Mouse (Mus musculus) ES-Bruce4 (cell line): Measurements from ENCODE around the gene Jund. TPM values are rescaled to one million over a fixed set of nuclear protein-coding genes. Genes with fewer than 3 reads are reported as not detected.

ENCODE experiments used
- H3K27ac ChIP-seq: 2 replicates; pipeline ENCODE4 v1.5.1; 2012; ENCODE audit warnings: low read length, inconsistent platforms; ENCODE audit not compliant: insufficient read depth
- H3K27me3 ChIP-seq: 2 replicates; pipeline ENCODE4 v1.6.1; 2012; ENCODE audit warnings: mild to moderate bottlenecking, low read length, inconsistent platforms; ENCODE audit not compliant: control insufficient read depth, poor library complexity, insufficient read depth, severe bottlenecking
- H3K36me3 ChIP-seq: 2 replicates; pipeline ENCODE4 v1.6.1; 2012; ENCODE audit warnings: inconsistent platforms, mild to moderate bottlenecking, low read length, moderate library complexity; ENCODE audit not compliant: control insufficient read depth, poor library complexity, insufficient read depth, severe bottlenecking
- H3K4me1 ChIP-seq: one replicate; pipeline ENCODE4 v1.8.1; 2011; ENCODE audit warnings: low read length; ENCODE audit not compliant: control insufficient read depth, insufficient read depth
- H3K4me3 ChIP-seq: 2 replicates; pipeline ENCODE4 v1.5.1; 2011; ENCODE audit warnings: low read depth, mild to moderate bottlenecking, low read length
- H3K9ac ChIP-seq: 2 replicates; pipeline ENCODE4 v1.6.1; 2012; ENCODE audit warnings: low read depth, mild to moderate bottlenecking, inconsistent platforms; ENCODE audit not compliant: poor library complexity, severe bottlenecking
- H3K9me3 ChIP-seq: replicated peaks from 2 replicates; pipeline ENCODE4 v1.6.1; 2012; ENCODE audit warnings: mild to moderate bottlenecking, low read length, inconsistent platforms; ENCODE audit not compliant: control insufficient read depth, poor library complexity, insufficient read depth, severe bottlenecking
- CTCF ChIP-seq: IDR thresholded peaks from one replicate; pipeline ENCODE4 v1.8.1; 2011; ENCODE audit warnings: low read depth, low read length
- EP300 ChIP-seq: IDR thresholded peaks from 2 replicates; pipeline ENCODE4 v1.6.1; 2011; ENCODE audit warnings: low read depth, low read length; ENCODE audit not compliant: insufficient read depth
- POLR2A ChIP-seq: IDR thresholded peaks from one replicate; pipeline ENCODE4 v1.8.1; 2011; ENCODE audit warnings: low read length; ENCODE audit not compliant: insufficient read depth
- polyA plus RNA-seq: library from polyadenylated mRNA; stranded (reverse); fragments of >200 nt; gene quantifications from 2 replicates; pipeline ENCODE4 v1.2.4, GENCODE M21; 2011; ENCODE audit warnings: low read depth; ENCODE audit not compliant: missing spikeins, insufficient read depth, insufficient read length

Jund gene
- polyA plus RNA-seq, 1 experiment, result 56.6 TPM

DNA sequence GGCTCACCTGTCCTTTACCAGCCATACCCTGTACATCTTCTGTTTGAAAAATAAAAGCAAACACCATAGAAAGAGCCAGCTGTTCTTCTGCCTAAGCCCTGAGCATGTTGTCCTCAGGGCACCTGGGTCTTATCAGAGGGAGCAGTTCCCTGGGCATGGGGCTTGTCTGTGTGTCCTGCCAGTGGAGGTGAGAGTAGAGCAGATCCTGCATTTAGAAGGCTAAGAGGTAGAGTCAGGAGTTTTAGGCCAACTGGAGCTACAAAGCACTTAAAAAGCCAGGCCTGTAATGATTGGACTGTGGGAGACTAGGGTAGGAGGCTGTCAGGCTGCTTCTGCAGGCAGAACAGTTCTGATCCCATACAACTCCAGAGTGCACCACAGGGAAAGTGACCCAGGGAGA, 20.1 kb upstream of the Jund start:
- no peak overlapping the region for H3K27ac ChIP-seq
- peaks cover 4% of the 10 kb centered on the region for H3K4me1 ChIP-seq
- H3K9ac ChIP-seq, result no peak overlapping the region
- no peaks in the 10 kb centered on the region for H3K27me3 ChIP-seq
- peaks cover 20% of the 10 kb centered on the region; the same call in 1 of the 2 replicates for H3K36me3 ChIP-seq
- TF ChIP-seq CTCF, result no peak
- TF ChIP-seq POLR2A, result no peak
- TF ChIP-seq EP300, result no peak
- no peak overlapping the region for H3K4me3 ChIP-seq
- H3K9me3 ChIP-seq, result no peaks in the 10 kb centered on the region

DNA sequence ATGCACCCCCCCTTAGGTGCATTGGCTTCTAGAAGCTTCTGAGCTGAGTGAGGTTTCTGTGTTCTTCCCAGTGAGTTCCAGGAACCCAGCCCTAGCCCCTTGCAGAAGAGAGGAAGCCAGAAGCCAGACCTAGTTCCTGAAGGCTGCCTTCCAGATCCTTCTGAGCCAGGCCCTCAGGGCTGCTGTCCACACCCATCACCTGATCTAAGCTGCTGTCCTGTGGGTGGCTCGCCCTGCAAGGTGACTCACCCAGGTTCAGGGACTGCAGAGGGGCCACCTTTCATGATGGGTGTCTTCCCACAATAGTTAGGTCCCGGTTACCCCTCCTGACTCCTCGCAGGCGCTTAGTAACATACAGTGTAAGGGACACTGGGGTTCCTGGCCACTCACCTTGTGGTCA, 19.3 kb upstream of the Jund start:
- H3K27me3 ChIP-seq, result no peaks in the 10 kb centered on the region
- H3K36me3 ChIP-seq, result peaks cover 20% of the 10 kb centered on the region; the same call in 1 of the 2 replicates
- H3K4me1 ChIP-seq, result peaks cover 4% of the 10 kb centered on the region
- H3K9ac ChIP-seq, result no peak overlapping the region
- no peaks in the 10 kb centered on the region for H3K9me3 ChIP-seq
- no peak overlapping the region for H3K4me3 ChIP-seq
- no peak for TF ChIP-seq POLR2A
- 0 out of 2 replicates have a peak, but pooled peaks have one; percentile 8 for TF ChIP-seq EP300
- H3K27ac ChIP-seq, result 0 out of 2 replicates have a peak overlapping the region, but pooled peaks have one; percentile 3

GRCm38 (mm10) chr8:70680039-70680438, 18.7 kb upstream of the Jund start:
- Histone ChIP-seq H3K9me3 (no peaks in the 10 kb centered on the region), H3K27me3 (no peaks in the 10 kb centered on the region), H3K4me3 (no peak overlapping the region), H3K27ac (no peak overlapping the region), H3K36me3 (peaks cover 20% of the 10 kb centered on the region; the same call in 1 of the 2 replicates), H3K9ac (no peak overlapping the region), H3K4me1 (peaks cover 4% of the 10 kb centered on the region)
- TF ChIP-seq CTCF (no peak), EP300 (no peak), POLR2A (no peak)

GRCm38 (mm10) chr8:70681410-70681809, 17.3 kb upstream of the Jund start:
- peaks cover 19% of the 10 kb centered on the region; the same call in 1 of the 2 replicates for H3K36me3 ChIP-seq
- H3K4me3 ChIP-seq, result no peak overlapping the region
- H3K4me1 ChIP-seq, result peaks cover 4% of the 10 kb centered on the region
- H3K9me3 ChIP-seq, result no peaks in the 10 kb centered on the region
- no peak overlapping the region for H3K27ac ChIP-seq
- no peak overlapping the region for H3K9ac ChIP-seq
- H3K27me3 ChIP-seq, result no peaks in the 10 kb centered on the region
- TF ChIP-seq EP300 (no peak), POLR2A (no peak), CTCF (no peak)

- no peaks in the 10 kb centered on the region for H3K9me3 ChIP-seq
- H3K27ac ChIP-seq, result 0 out of 2 replicates have a peak overlapping the region, but pooled peaks have one; percentile 6
- H3K4me3 ChIP-seq, result peak overlapping the region; percentile 0; the same call in 1 of the 2 replicates
- H3K36me3 ChIP-seq, result peaks cover 16% of the 10 kb centered on the region; the same call in 1 of the 2 replicates
- H3K9ac ChIP-seq, result peak overlapping the region; percentile 22
- TF ChIP-seq POLR2A (no peak), CTCF (no peak), EP300 (no peak)
- H3K27me3 ChIP-seq, result no peaks in the 10 kb centered on the region
- H3K4me1 ChIP-seq, result peaks cover 4% of the 10 kb centered on the region
Observed at GRCm38 (mm10) chr8:70682193-70682592, 16.6 kb upstream of the Jund start.

DNA sequence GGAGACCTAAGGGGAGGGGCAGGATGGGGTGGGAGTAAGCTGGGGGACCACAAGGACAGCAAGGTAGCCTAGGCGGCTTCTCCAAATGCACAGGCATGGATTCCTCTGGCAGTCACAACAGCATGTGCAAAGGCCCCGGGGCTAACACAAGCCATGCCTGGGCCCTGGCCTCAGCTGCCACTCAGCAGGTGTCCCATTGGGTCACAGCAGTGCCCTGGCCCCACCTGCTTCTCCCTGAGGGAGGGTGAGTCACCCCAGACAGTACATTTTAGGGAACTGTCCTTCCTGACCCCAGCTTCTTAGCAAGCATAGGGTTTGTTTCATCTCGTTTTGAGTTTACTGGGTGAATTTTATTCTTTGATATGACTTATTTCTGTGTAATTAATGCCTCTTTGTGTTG, 16.1 kb upstream of the Jund start:
- Histone ChIP-seq H3K4me3 (no peak overlapping the region), H3K36me3 (peaks cover 16% of the 10 kb centered on the region; the same call in 1 of the 2 replicates), H3K9me3 (no peaks in the 10 kb centered on the region), H3K27me3 (no peaks in the 10 kb centered on the region), H3K9ac (no peak overlapping the region), H3K4me1 (peaks cover 4% of the 10 kb centered on the region), H3K27ac (no peak overlapping the region)
- no peak for TF ChIP-seq POLR2A
- no peak for TF ChIP-seq CTCF
- 0 out of 2 replicates have a peak, but pooled peaks have one; percentile 36 for TF ChIP-seq EP300
